Mouse (Mus musculus): ENCODE measurements around the gene Ifit1bl1.

DNA sequence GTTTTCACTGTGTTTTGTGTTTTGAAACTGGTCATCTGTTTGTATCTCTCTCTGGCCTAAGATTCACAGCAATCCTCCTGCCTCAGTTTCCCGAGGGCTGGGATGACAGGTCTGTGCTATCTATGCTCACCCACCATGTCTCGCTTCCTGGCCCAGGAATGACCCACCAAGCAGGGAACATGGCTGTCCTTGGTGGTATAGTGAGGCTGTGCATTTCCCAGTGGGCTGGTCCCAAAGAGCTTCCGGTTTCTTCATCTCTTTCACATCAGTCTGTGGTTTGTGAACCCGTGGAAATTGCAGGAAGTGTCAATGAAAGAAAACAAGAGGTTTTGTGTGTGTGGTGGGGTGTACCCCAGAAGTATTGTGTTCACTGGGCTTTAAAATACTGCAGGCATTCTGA is 22.9 kb upstream of the Ifit1bl1 start:
- TF ChIP-seq CTCF (IDR thresholded peaks at IDR 0.05; ENCODE audit: borderline replicate concordance, insufficient read depth, low read length) (no peak), POLR2A (IDR thresholded peaks at IDR 0.05; ENCODE audit: low read depth, low read length) (no peak)

Data from embryonic fibroblast, embryonic 13.5 days (primary cell).